14 mouse cellular contexts compared by ENCODE assay signal in genomic region chr10:117790421-117791170, GRCm38 (mm10). TPM values are rescaled to one million over a fixed set of nuclear protein-coding genes. Genes with fewer than 3 reads are reported as not detected.
DNase-seq lines count a peak whose midpoint lies in the region; ATAC-seq and TF ChIP-seq lines count a peak whose summit lies in the region.
"Had no signal": no experiment of that assay in that cellular context is flagged by ENCODE, and none has a peak within 500 bp of the region (broad histone marks: within the 10 kb centered on the region; RNA-seq: fewer than 3 reads in every experiment).

No protein-coding gene starts in this region.

- H3K9ac ChIP-seq in forebrain, embryonic 11.5 days (ENCODE audit: low read length), result no peak overlapping the region
- no peak overlapping the region for H3K9ac ChIP-seq in forebrain, embryonic 16.5 days (replicated peaks; ENCODE audit: low read depth, low read length)
- 0 out of 2 replicates have a peak overlapping the region, but pooled peaks have one; percentile 92 for H3K9ac ChIP-seq in kidney, embryonic 15.5 days
- H3K9ac ChIP-seq in kidney, embryonic 16.5 days (replicated peaks; ENCODE audit: low read length), result no peak overlapping the region
- H3K9ac ChIP-seq: hindbrain, embryonic 14.5 days; midbrain, embryonic 15.5 days had no signal

- no peak overlapping the region for H3K4me3 ChIP-seq in forebrain, embryonic 11.5 days (ENCODE audit: low read depth, low read length)
- no peak overlapping the region for H3K4me3 ChIP-seq in forebrain, embryonic 16.5 days (replicated peaks; ENCODE audit: low read length)
- 0 out of 2 replicates have a peak overlapping the region, but pooled peaks have one; percentile 97 for H3K4me3 ChIP-seq in kidney, embryonic 15.5 days (replicated peaks)
- no peak overlapping the region for H3K4me3 ChIP-seq in kidney, embryonic 16.5 days (ENCODE audit: low read length)
- peak overlapping the region; percentile 84 for H3K4me3 ChIP-seq in embryonic fibroblast, embryonic 13.5 days (ENCODE audit: insufficient read depth, low read length)
- H3K4me3 ChIP-seq in kidney, adult 2 months (ENCODE audit: insufficient read depth, low read depth, low read length), result no peak overlapping the region

- no peaks in the 10 kb centered on the region for H3K27me3 ChIP-seq in forebrain, embryonic 11.5 days (ENCODE audit: control insufficient read depth, insufficient read depth, low read length)
- H3K27me3 ChIP-seq in forebrain, embryonic 16.5 days (replicated peaks; ENCODE audit: control insufficient read depth, insufficient read depth, low read length), result no peaks in the 10 kb centered on the region
- H3K27me3 ChIP-seq in kidney, embryonic 15.5 days, result no peaks in the 10 kb centered on the region
- H3K27me3 ChIP-seq in kidney, embryonic 16.5 days (ENCODE audit: insufficient read depth, low read length), result no peaks in the 10 kb centered on the region
- H3K27me3 ChIP-seq in kidney, adult 2 months (replicated peaks; ENCODE audit: control insufficient read depth, insufficient read depth, low read length), result no peaks in the 10 kb centered on the region
- H3K27me3 ChIP-seq: midbrain, embryonic 15.5 days had no signal

- no peak for TF ChIP-seq POLR2A in embryonic fibroblast, embryonic 13.5 days (IDR thresholded peaks at IDR 0.05; ENCODE audit: low read depth, low read length)
- no peak for TF ChIP-seq POLR2A in kidney, adult 2 months (IDR thresholded peaks at IDR 0.05; ENCODE audit: low read depth, low read length)

- WGBS in forebrain, embryonic 11.5 days, result 95% methylated on average over 17 of the region's 17 CpGs
- 91% methylated on average over 17 of the region's 17 CpGs for WGBS in forebrain, embryonic 16.5 days
- WGBS in kidney, embryonic 15.5 days, result 93% methylated on average over 17 of the region's 17 CpGs
- WGBS in kidney, embryonic 16.5 days, result 94% methylated on average over 17 of the region's 17 CpGs
- 89% methylated on average over 17 of the region's 17 CpGs for whole genome bisulfite sequencing in kidney, adult 2 months

- H3K27ac ChIP-seq in forebrain, embryonic 11.5 days (ENCODE audit: low read depth, low read length), result no peak overlapping the region
- H3K27ac ChIP-seq in forebrain, embryonic 16.5 days (ENCODE audit: low read length), result no peak overlapping the region
- no peak overlapping the region for H3K27ac ChIP-seq in kidney, embryonic 15.5 days
- H3K27ac ChIP-seq in kidney, embryonic 16.5 days (ENCODE audit: low read length), result no peak overlapping the region
- H3K27ac ChIP-seq in embryonic fibroblast, embryonic 13.5 days (ENCODE audit: insufficient read depth, low read length), result no peak overlapping the region
- H3K27ac ChIP-seq in kidney, adult 2 months (ENCODE audit: insufficient read depth, low read depth, low read length), result no peak overlapping the region
- H3K27ac ChIP-seq: hindbrain, embryonic 14.5 days; midbrain, embryonic 15.5 days had no signal

- H3K36me3 ChIP-seq in forebrain, embryonic 11.5 days (ENCODE audit: control insufficient read depth, insufficient read depth, low read length), result peaks cover 9% of the 10 kb centered on the region
- H3K36me3 ChIP-seq in forebrain, embryonic 16.5 days (ENCODE audit: control insufficient read depth, insufficient read depth), result peaks cover 9% of the 10 kb centered on the region
- H3K36me3 ChIP-seq in kidney, embryonic 15.5 days, result peaks cover 36% of the 10 kb centered on the region
- peaks cover 13% of the 10 kb centered on the region; the same call in 1 of the 2 replicates for H3K36me3 ChIP-seq in kidney, embryonic 16.5 days (ENCODE audit: insufficient read depth, low read length)
- no peaks in the 10 kb centered on the region; the same call in 1 of the 2 replicates for H3K36me3 ChIP-seq in kidney, adult 2 months (ENCODE audit: control insufficient read depth, insufficient read depth, low read length)

- peaks cover 6% of the 10 kb centered on the region; the same call in 1 of the 2 replicates for H3K4me1 ChIP-seq in forebrain, embryonic 11.5 days (replicated peaks; ENCODE audit: control insufficient read depth, insufficient read depth, low read length)
- peaks cover 14% of the 10 kb centered on the region for H3K4me1 ChIP-seq in forebrain, embryonic 16.5 days (replicated peaks; ENCODE audit: control insufficient read depth, insufficient read depth, low read length)
- H3K4me1 ChIP-seq in kidney, embryonic 15.5 days, result peaks cover 22% of the 10 kb centered on the region
- peaks cover 22% of the 10 kb centered on the region for H3K4me1 ChIP-seq in kidney, embryonic 16.5 days (ENCODE audit: insufficient read depth, low read length)
- peaks cover 10% of the 10 kb centered on the region for H3K4me1 ChIP-seq in embryonic fibroblast, embryonic 13.5 days (ENCODE audit: control insufficient read depth, insufficient read depth, low read length)
- no peaks in the 10 kb centered on the region; the same call in 1 of the 2 replicates for H3K4me1 ChIP-seq in kidney, adult 2 months (ENCODE audit: control insufficient read depth, insufficient read depth, low read length)

- no peak for TF ChIP-seq CTCF in embryonic fibroblast, embryonic 13.5 days (IDR thresholded peaks at IDR 0.05; ENCODE audit: borderline replicate concordance, insufficient read depth, low read length)
- no peak for TF ChIP-seq CTCF in kidney, adult 2 months (conservative IDR thresholded peaks at IDR 0.05; ENCODE audit: insufficient read depth, insufficient read length, low read depth, low read length)

- DNase-seq in forebrain, embryonic 11.5 days (ENCODE audit: low spot score), result peak; percentile 33
- peak; percentile 94 for DNase-seq in 3T3-L1 (ENCODE audit: low read depth, low spot score)
- DNase-seq in embryo, embryonic 9.5 days (ENCODE audit: extremely low spot score), result no peak
- no peak for DNase-seq in kidney, adult 2 months
- DNase-seq: B cell, adult 2 months; cerebellum, adult 11-12 months; kidney, adult 8-10 months; thymus, postnatal 36 days had no signal

- no peaks in the 10 kb centered on the region for H3K9me3 ChIP-seq in forebrain, embryonic 11.5 days (ENCODE audit: control insufficient read depth, low read length)
- no peaks in the 10 kb centered on the region for H3K9me3 ChIP-seq in forebrain, embryonic 16.5 days (ENCODE audit: control insufficient read depth, low read length)
- H3K9me3 ChIP-seq in kidney, embryonic 15.5 days (replicated peaks), result no peaks in the 10 kb centered on the region
- no peaks in the 10 kb centered on the region for H3K9me3 ChIP-seq in kidney, embryonic 16.5 days (ENCODE audit: low read length)
- H3K9me3 ChIP-seq: midbrain, embryonic 15.5 days had no signal

- H3K4me2 ChIP-seq in forebrain, embryonic 11.5 days (ENCODE audit: low read depth, low read length, severe bottlenecking), result no peak overlapping the region
- no peak overlapping the region for H3K4me2 ChIP-seq in forebrain, embryonic 16.5 days (ENCODE audit: low read length)
- H3K4me2 ChIP-seq in kidney, embryonic 15.5 days, result peak overlapping the region; percentile 68
- no peak overlapping the region for H3K4me2 ChIP-seq in kidney, embryonic 16.5 days (replicated peaks; ENCODE audit: low read depth, low read length)

- no peak for ATAC-seq in forebrain, embryonic 11.5 days (replicated peaks; ENCODE audit: low FRiP score)
- no peak for ATAC-seq in forebrain, embryonic 16.5 days
- ATAC-seq in kidney, embryonic 15.5 days (replicated peaks; ENCODE audit: low FRiP score), result no peak
- no peak for ATAC-seq in kidney, embryonic 16.5 days (ENCODE audit: low FRiP score, low TSS enrichment)
- ATAC-seq: midbrain, embryonic 15.5 days had no signal

RNA-seq across cellular contexts. Expression of gene Nup107, which starts 1.9 kb away (rescaled TPM):
- 101 and 104 TPM in 2 replicates for polyA plus RNA-seq in forebrain, embryonic 11.5 days (2014; fragmentation: Nextera tagmentation; extraction: Ambion mirVana)
- 57.9 and 65.5 TPM in 2 replicates for polyA plus RNA-seq in forebrain, embryonic 16.5 days (2015; fragmentation: Nextera tagmentation; extraction: Ambion mirVana)
- 65.3 and 69.0 TPM in 2 replicates for polyA plus RNA-seq in kidney, embryonic 15.5 days (2015; fragmentation: Nextera tagmentation; extraction: Ambion mirVana)
- 64.8 and 69.0 TPM in 2 replicates for polyA plus RNA-seq in kidney, embryonic 16.5 days (2015; fragmentation: Nextera tagmentation; extraction: Ambion mirVana)
- polyA plus RNA-seq in embryonic fibroblast, embryonic 13.5 days (2011; ENCODE audit: insufficient read length, low read depth, missing spikeins), result 61.7 and 70.3 TPM in 2 replicates
- 3.7 and 4.6 TPM in 2 replicates for polyA plus RNA-seq in kidney, adult 2 months (2012; rRNA removed)

RNA-seq across cellular contexts. Expression of gene Slc35e3, which starts 44.4 kb away (rescaled TPM):
- polyA plus RNA-seq in forebrain, embryonic 11.5 days (2014; fragmentation: Nextera tagmentation; extraction: Ambion mirVana), result 21.9 and 22.2 TPM in 2 replicates
- polyA plus RNA-seq in forebrain, embryonic 16.5 days (2015; fragmentation: Nextera tagmentation; extraction: Ambion mirVana), result 29.0 and 31.8 TPM in 2 replicates
- 14.8 and 15.0 TPM in 2 replicates for polyA plus RNA-seq in kidney, embryonic 15.5 days (2015; fragmentation: Nextera tagmentation; extraction: Ambion mirVana)
- polyA plus RNA-seq in kidney, embryonic 16.5 days (2015; fragmentation: Nextera tagmentation; extraction: Ambion mirVana), result 15.2 and 17.3 TPM in 2 replicates
- polyA plus RNA-seq in embryonic fibroblast, embryonic 13.5 days (2011; ENCODE audit: insufficient read length, low read depth, missing spikeins), result 26.1 and 28.9 TPM in 2 replicates
- 37.1 and 39.1 TPM in 2 replicates for polyA plus RNA-seq in kidney, adult 2 months (2012; rRNA removed)

RNA-seq across cellular contexts. Expression of gene Rap1b, which starts 55.2 kb away (rescaled TPM):
- polyA plus RNA-seq in forebrain, embryonic 11.5 days (2014; fragmentation: Nextera tagmentation; extraction: Ambion mirVana), result 150 and 156 TPM in 2 replicates
- polyA plus RNA-seq in forebrain, embryonic 16.5 days (2015; fragmentation: Nextera tagmentation; extraction: Ambion mirVana), result 145 and 155 TPM in 2 replicates
- polyA plus RNA-seq in kidney, embryonic 15.5 days (2015; fragmentation: Nextera tagmentation; extraction: Ambion mirVana), result 161 and 167 TPM in 2 replicates
- 166 and 185 TPM in 2 replicates for polyA plus RNA-seq in kidney, embryonic 16.5 days (2015; fragmentation: Nextera tagmentation; extraction: Ambion mirVana)
- 186 and 209 TPM in 2 replicates for polyA plus RNA-seq in embryonic fibroblast, embryonic 13.5 days (2011; ENCODE audit: insufficient read length, low read depth, missing spikeins)
- polyA plus RNA-seq in kidney, adult 2 months (2012; rRNA removed), result 23.2 and 38.2 TPM in 2 replicates

Comparison
In these comparisons a context has a peak if more than half of its experiments do, and no peak if none do; other contexts are left out.
1. H3K4me3 ChIP-seq: peak in kidney, embryonic 15.5 days (single experiment) and embryonic fibroblast, embryonic 13.5 days (single experiment); none in forebrain, embryonic 11.5 days (single experiment), forebrain, embryonic 16.5 days (single experiment), kidney, embryonic 16.5 days (single experiment) and kidney, adult 2 months (single experiment).
2. RNA of gene Nup107, which starts 1.9 kb away (polyA plus RNA-seq): 101 to 104 TPM in forebrain, embryonic 11.5 days, 61.7 to 70.3 TPM in embryonic fibroblast, embryonic 13.5 days, 65.3 to 69.0 TPM in kidney, embryonic 15.5 days, 64.8 to 69.0 TPM in kidney, embryonic 16.5 days and 57.9 to 65.5 TPM in forebrain, embryonic 16.5 days; 3.7 to 4.6 TPM in kidney, adult 2 months; every median in the first group is over 10 times any median in the second.
3. DNase-seq: peak in forebrain, embryonic 11.5 days (single experiment) and 3T3-L1 (single experiment); none in embryo, embryonic 9.5 days (single experiment) and kidney, adult 2 months (single experiment).